Mouse (Mus musculus) heart, embryonic 14.5 days (tissue): Measurements from ENCODE around the gene Myog. TPM values are rescaled to one million over a fixed set of nuclear protein-coding genes. Genes with fewer than 3 reads are reported as not detected.
A peak's percentile ranks its signal among the peaks of the same experiment; 100 is the strongest.

Source experiments
- ATAC-seq: fragments of 200-750 bp; cut with Nextera tagmentation; 2 replicates; pipeline ENCODE4 v1.8.0; 2017; ENCODE audit warnings: low read depth, moderate TSS enrichment; ENCODE audit not compliant: insufficient number of reproducible peaks, insufficient read depth, low FRiP score
- H3K27ac ChIP-seq, 2 experiments: fragments of 200-500 bp in 1 of 2; fragments of 300-500 bp in 1 of 2; sonication (generic) in 1 of 2; replicated peaks in 1 of 2; 2 replicates each; pipeline ENCODE4 v1.5.1; 2012 to 2014; ENCODE audit warnings: low read depth in 2 of 2, low read length in 2 of 2, control low read depth in 1 of 2, mild to moderate bottlenecking in 1 of 2, mixed read lengths in 1 of 2; ENCODE audit not compliant: control insufficient read depth in 1 of 2, insufficient read depth in 1 of 2
- H3K27me3 ChIP-seq: fragments of 300-500 bp; sonication (generic); 2 replicates; pipeline ENCODE4 v1.6.1; 2014; ENCODE audit warnings: mild to moderate bottlenecking, low read length, control low read depth; ENCODE audit not compliant: control insufficient read depth, insufficient read depth
- H3K36me3 ChIP-seq: fragments of 300-500 bp; sonication (generic); 2 replicates; pipeline ENCODE4 v1.6.1; 2014; ENCODE audit warnings: mild to moderate bottlenecking, control low read depth, low read length, mixed read lengths; ENCODE audit not compliant: control insufficient read depth, insufficient read depth
- H3K4me1 ChIP-seq, 2 experiments: fragments of 200-500 bp in 1 of 2; fragments of 300-500 bp in 1 of 2; sonication (generic) in 1 of 2; 2 replicates each; pipeline ENCODE4 v1.6.1; 2012 to 2014; ENCODE audit warnings: low read length in 2 of 2, control low read depth in 1 of 2, mixed read lengths in 1 of 2; ENCODE audit not compliant: control insufficient read depth in 2 of 2, insufficient read depth in 2 of 2
- H3K4me2 ChIP-seq: fragments of 300-500 bp; sonication (generic); 2 replicates; pipeline ENCODE4 v1.6.1; 2014; ENCODE audit warnings: mild to moderate bottlenecking, low read length
- H3K4me3 ChIP-seq, 2 experiments: fragments of 200-500 bp in 1 of 2; fragments of 300-500 bp in 1 of 2; sonication (generic) in 1 of 2; 2 replicates each; pipeline ENCODE4 v1.5.1; 2012 to 2014; ENCODE audit warnings: low read length in 2 of 2, mild to moderate bottlenecking in 2 of 2, control low read depth in 1 of 2, low read depth in 1 of 2, moderate library complexity in 1 of 2; ENCODE audit not compliant: control insufficient read depth in 1 of 2, insufficient read depth in 1 of 2
- H3K9ac ChIP-seq: fragments of 300-500 bp; sonication (generic); 2 replicates; pipeline ENCODE4 v1.6.1; 2014; ENCODE audit warnings: mild to moderate bottlenecking, low read length
- H3K9me3 ChIP-seq: fragments of 300-500 bp; sonication (generic); 2 replicates; pipeline ENCODE4 v1.6.1; 2016; ENCODE audit warnings: low read length, control low read depth; ENCODE audit not compliant: control insufficient read depth
- WGBS: fragments of 180-500 bp; shearing (Covaris S2); extraction: QIAGEN DNeasy Blood & Tissue Kit; methylation state at CpG from one replicate; pipeline ENCODE4 v1.1.7; 2014; 5-methylcytosine and 5-hydroxymethylcytosine counted together
- polyA plus RNA-seq: library from polyadenylated mRNA; unstranded; fragments of >200 nt; fragmentation: Nextera tagmentation; extraction: Ambion mirVana; gene quantifications from 2 replicates; pipeline ENCODE4 v1.2.1, GENCODE M21; 2014

The Myog gene
- polyA plus RNA-seq: 0.62 and 0.70 TPM in 2 replicates

- Histone ChIP-seq H3K27me3 (no peaks in the 10 kb centered on the region), H3K36me3 (no peaks in the 10 kb centered on the region), H3K4me1 (peaks cover 14 to 15% of the 10 kb centered on the region in 2 experiments), H3K4me3 (no peak within 1 kb of the TSS), H3K27ac (no peak within 1 kb of the TSS), H3K4me2 (peak within 1 kb of the TSS; percentile 37; the same call in 1 of the 2 replicates), H3K9me3 (no peaks in the 10 kb centered on the region), H3K9ac (peak within 1 kb of the TSS; percentile 54)
- 34% methylated on average over 11 of the region's 11 CpGs for WGBS
- ATAC-seq: no peak
Observed at GRCm38 (mm10) chr1:134289598-134290099, at the start of gene Myog. TSS of gene Myog (plus strand) at chr1:134289989.

GRCm38 (mm10) chr1:134240701-134241100, 49.1 kb upstream of the Myog start:
- WGBS: 83% methylated on average over 9 of the region's 9 CpGs

GRCm38 (mm10) chr1:134241298-134241697, 48.5 kb upstream of the Myog start:
- Histone ChIP-seq H3K9ac (no peak overlapping the region), H3K4me3 (no peak overlapping the region), H3K4me1 (peaks cover 15 to 18% of the 10 kb centered on the region in 2 experiments), H3K9me3 (no peaks in the 10 kb centered on the region), H3K27ac (no peak overlapping the region), H3K27me3 (peaks cover 8% of the 10 kb centered on the region; the same call in 1 of the 2 replicates), H3K36me3 (no peaks in the 10 kb centered on the region), H3K4me2 (no peak overlapping the region)
- 82% methylated on average over 8 of the region's 8 CpGs for WGBS
- ATAC-seq: no peak

More at GRCm38 (mm10) chr1:134240701-134241100, 49.1 kb upstream of the Myog start:
- H3K4me3 ChIP-seq: no peak overlapping the region
- H3K27me3 ChIP-seq: peaks cover 9% of the 10 kb centered on the region; the same call in 1 of the 2 replicates
- H3K27ac ChIP-seq: no peak overlapping the region
- no peak for ATAC-seq
- H3K4me2 ChIP-seq: no peak overlapping the region
- no peaks in the 10 kb centered on the region for H3K9me3 ChIP-seq
- no peak overlapping the region for H3K9ac ChIP-seq
- peaks cover 18 to 20% of the 10 kb centered on the region in 2 experiments for H3K4me1 ChIP-seq
- no peaks in the 10 kb centered on the region for H3K36me3 ChIP-seq

- Histone ChIP-seq H3K4me3 (no peak overlapping the region), H3K9me3 (no peaks in the 10 kb centered on the region), H3K27ac (no peak overlapping the region), H3K4me2 (no peak overlapping the region), H3K36me3 (no peaks in the 10 kb centered on the region), H3K27me3 (peaks cover under 1% of the 10 kb centered on the region; the same call in 1 of the 2 replicates), H3K9ac (no peak overlapping the region; the same call in 1 of the 2 replicates), H3K4me1 (peaks cover 15 to 21% of the 10 kb centered on the region in 2 experiments)
- ATAC-seq: no peak
- WGBS: 59% methylated on average over 2 of the region's 2 CpGs
Observed at GRCm38 (mm10) chr1:134242286-134242685, 47.5 kb upstream of the Myog start.

GRCm38 (mm10) chr1:134243505-134243904, 46.3 kb upstream of the Myog start:
- Histone ChIP-seq H3K27ac (no peak overlapping the region), H3K4me1 (peaks cover 15 to 21% of the 10 kb centered on the region in 2 experiments), H3K9me3 (no peaks in the 10 kb centered on the region), H3K4me3 (no peak overlapping the region), H3K4me2 (no peak overlapping the region), H3K9ac (no peak overlapping the region), H3K27me3 (no peaks in the 10 kb centered on the region), H3K36me3 (no peaks in the 10 kb centered on the region)
- WGBS: 76% methylated on average over 6 of the region's 6 CpGs
- ATAC-seq: no peak

GRCm38 (mm10) chr1:134243948-134244914, 45.6 kb upstream of the Myog start:
- Histone ChIP-seq H3K27me3 (no peaks in the 10 kb centered on the region), H3K27ac (no peak overlapping the region), H3K9ac (peak overlapping the region; percentile 57; the same call in 1 of the 2 replicates), H3K9me3 (no peaks in the 10 kb centered on the region), H3K4me2 (peak overlapping the region; percentile 43), H3K36me3 (no peaks in the 10 kb centered on the region), H3K4me1 (peaks cover 15 to 21% of the 10 kb centered on the region in 2 experiments), H3K4me3 (no peak overlapping the region)
- 20% methylated on average over 35 of the region's 35 CpGs for WGBS
- ATAC-seq: peak; percentile 55

GRCm38 (mm10) chr1:134245004-134245717, 44.6 kb upstream of the Myog start:
- Histone ChIP-seq H3K36me3 (no peaks in the 10 kb centered on the region), H3K9me3 (no peaks in the 10 kb centered on the region), H3K27ac (no peak overlapping the region), H3K27me3 (no peaks in the 10 kb centered on the region), H3K4me1 (peaks cover 15 to 21% of the 10 kb centered on the region in 2 experiments), H3K4me2 (no peak overlapping the region), H3K9ac (no peak overlapping the region), H3K4me3 (no peak overlapping the region)
- no peak for ATAC-seq
- WGBS: 85% methylated on average over 14 of the region's 14 CpGs
